Mouse (Mus musculus) monocyte, adult 59 days (primary cell): ENCODE data around the gene Zfp459. TPM values are rescaled to one million over a fixed set of nuclear protein-coding genes. Genes with fewer than 3 reads are reported as not detected.

ENCODE experiments used
- total RNA-seq, 2 experiments: library from RNA; stranded (reverse); gene quantifications; one replicate each; pipeline ENCODE4 v1.2.4; 2023

Gene Zfp459
- under 1 TPM; 0.37 to 0.97 TPM for total RNA-seq

GRCm38 (mm10) chr13:67421207-67421857, at the start of gene Zfp459:
Zfp459 (minus strand) TSS chr13:67421418.

GRCm38 (mm10) chr13:67451172-67452020, 30.2 kb upstream of the Zfp459 start, which contains the start of gene Zfp874a:
Zfp874a (minus strand) TSS chr13:67451624.

GRCm38 (mm10) chr13:67399183-67399903, 21.9 kb downstream of the Zfp459 start, which contains the start of gene Zfp429:
Zfp429 (minus strand) TSS chr13:67399819.

GRCm38 (mm10) chr13:67375050-67375911, 45.9 kb downstream of the Zfp459 start, which contains the start of the genes Gm28041 and Zfp456:
Gm28041 (minus strand) TSS chr13:67375733.
Zfp456 (minus strand) TSS chr13:67375810.

GRCm38 (mm10) chr13:67360131-67360744, 61.0 kb downstream of the Zfp459 start, which contains the start of the genes Gm28044 and Zfp953:
Gm28044 (minus strand) TSS chr13:67360536.
Zfp953 (minus strand) TSS chr13:67360605.

Other genes starting within 250 kb of the Zfp459 start
- 1 to 10 TPM; 5.9 to 6.6 TPM for gene Rsl1, start 248.2 kb downstream of the Zfp459 start, total RNA-seq
- 1 to 10 TPM; 2.9 TPM for gene Zfp455, start 226.9 kb downstream of the Zfp459 start, total RNA-seq
- 1 to 10 TPM; 1.5 to 2.1 TPM for gene Zfp458, start 143.0 kb downstream of the Zfp459 start, total RNA-seq
- 1 to 10 TPM in 1 of 2 experiments, under 1 TPM in 1; 0.97 to 1.6 TPM for gene Zfp457, start 114.9 kb downstream of the Zfp459 start, total RNA-seq
- gene Zfp595, start 88.8 kb downstream of the Zfp459 start, total RNA-seq = 1 to 10 TPM; 4.9 to 9.0 TPM
- 1 to 10 TPM in 1 of 2 experiments, not detected in 1; 2.5 TPM for gene Gm28044, start 60.9 kb downstream of the Zfp459 start, total RNA-seq
- gene Zfp953, start 60.8 kb downstream of the Zfp459 start, total RNA-seq = 1 to 10 TPM; 5.4 to 6.0 TPM
- gene Gm28041, start 45.7 kb downstream of the Zfp459 start, total RNA-seq = 1 to 10 TPM in 1 of 2 experiments, not detected in 1; 2.1 TPM
- 1 to 10 TPM; 4.8 to 6.1 TPM for gene Zfp456, start 45.6 kb downstream of the Zfp459 start, total RNA-seq
- 10 to 100 TPM in 1 of 2 experiments, 1 to 10 TPM in 1; 9.8 to 10.0 TPM for gene Zfp429, start 21.6 kb downstream of the Zfp459 start, total RNA-seq
- 1 to 10 TPM; 4.8 to 7.2 TPM for gene Zfp874a, start 30.2 kb upstream of the Zfp459 start, total RNA-seq
- 10 to 100 TPM in 1 of 2 experiments, 1 to 10 TPM in 1; 8.6 to 12.8 TPM for gene Zfp874b, start 62.8 kb upstream of the Zfp459 start, total RNA-seq
- 1 to 10 TPM; 5.3 to 7.2 TPM for gene Zfp58, start 79.1 kb upstream of the Zfp459 start, total RNA-seq
- 1 to 10 TPM in 1 of 2 experiments, not detected in 1; 2.2 TPM for gene Gm26965, start 104.7 kb upstream of the Zfp459 start, total RNA-seq
- 10 to 100 TPM; 15.1 to 20.6 TPM for gene Zfp87, start 104.8 kb upstream of the Zfp459 start, total RNA-seq
- 1 to 10 TPM; 6.6 to 6.9 TPM for gene Zfp748, start 132.4 kb upstream of the Zfp459 start, total RNA-seq
- 10 to 100 TPM; 11.9 to 13.8 TPM for gene Zfp729b, start 188.3 kb upstream of the Zfp459 start, total RNA-seq
- gene Gm49345, start 216.4 kb upstream of the Zfp459 start, total RNA-seq = 1 to 10 TPM in 1 of 2 experiments, not detected in 1; 2.1 TPM
- 10 to 100 TPM; 10.1 to 11.9 TPM for gene Zfp729a, start 216.4 kb upstream of the Zfp459 start, total RNA-seq